Mouse (Mus musculus): ENCODE results near the gene Cacnb2. TPM values are rescaled to one million over a fixed set of nuclear protein-coding genes. Genes with fewer than 3 reads are reported as not detected.

Gene Cacnb2
- total RNA-seq, 1 experiment = 0.54 TPM

- no peak for DNase-seq (ENCODE audit: low read depth, low spot score)
- no peak overlapping the region for H3K9ac ChIP-seq (ENCODE audit: insufficient read depth, low read depth, low read length, poor library complexity, severe bottlenecking)
- H3K4me1 ChIP-seq (ENCODE audit: control insufficient read depth in 2 of 2, insufficient read depth in 2 of 2, low read length in 2 of 2, poor library complexity in 1 of 2) = no peaks in the 10 kb centered on the region
- H3K4me3 ChIP-seq (ENCODE audit: insufficient read depth in 1 of 2, low read depth in 1 of 2, low read length in 2 of 2, poor library complexity in 1 of 2, severe bottlenecking in 1 of 2) = no peak overlapping the region
- in situ Hi-C loops (cut with MboI; ENCODE audit: low sequenced_read_pairs in 2 of 2, unreplicated experiment in 2 of 2) = no loop called here
- TF ChIP-seq ZNF384 (IDR thresholded peaks at IDR 0.05; ENCODE audit: low read depth, low read length) = no peak
- TF ChIP-seq HCFC1 (IDR thresholded peaks at IDR 0.05; ENCODE audit: borderline replicate concordance, insufficient read depth, low read length) = no peak
- no peak for TF ChIP-seq MAFK (IDR thresholded peaks at IDR 0.05; ENCODE audit: insufficient read depth, low read depth, low read length)
- no peak for TF ChIP-seq ZC3H11A (IDR thresholded peaks at IDR 0.05; ENCODE audit: borderline replicate concordance, low read depth, low read length)
- TF ChIP-seq CHD2 (IDR thresholded peaks at IDR 0.05; ENCODE audit: low read depth, low read length) = no peak
- no peaks in the 10 kb centered on the region for H3K36me3 ChIP-seq (ENCODE audit: control insufficient read depth, insufficient read depth, low read length, poor library complexity, severe bottlenecking)
- no peak overlapping the region for H3K27ac ChIP-seq (ENCODE audit: insufficient read depth, low read depth, low read length, poor library complexity, severe bottlenecking)
- no peaks in the 10 kb centered on the region for H3K9me3 ChIP-seq (ENCODE audit: control insufficient read depth, insufficient read depth, low read depth, low read length)
Observed at GRCm38 (mm10) chr2:14943691-14944357, 340.9 kb downstream of the Cacnb2 start.

- in situ Hi-C loops (cut with MboI; ENCODE audit: low sequenced_read_pairs in 2 of 2, unreplicated experiment in 2 of 2) = no loop called here
- Histone ChIP-seq H3K9ac (ENCODE audit: insufficient read depth, low read depth, low read length, poor library complexity, severe bottlenecking) (no peak overlapping the region), H3K9me3 (ENCODE audit: control insufficient read depth, insufficient read depth, low read depth, low read length) (no peaks in the 10 kb centered on the region), H3K4me3 (ENCODE audit: insufficient read depth in 1 of 2, low read depth in 1 of 2, low read length in 2 of 2, poor library complexity in 1 of 2, severe bottlenecking in 1 of 2) (no peak overlapping the region), H3K36me3 (ENCODE audit: control insufficient read depth, insufficient read depth, low read length, poor library complexity, severe bottlenecking) (no peaks in the 10 kb centered on the region), H3K4me1 (ENCODE audit: control insufficient read depth in 2 of 2, insufficient read depth in 2 of 2, low read length in 2 of 2, poor library complexity in 1 of 2) (no peaks in the 10 kb centered on the region), H3K27ac (ENCODE audit: insufficient read depth, low read depth, low read length, poor library complexity, severe bottlenecking) (no peak overlapping the region)
- no peak for DNase-seq (ENCODE audit: low read depth, low spot score)
- no peak for TF ChIP-seq MAFK (IDR thresholded peaks at IDR 0.05; ENCODE audit: insufficient read depth, low read depth, low read length)
- no peak for TF ChIP-seq ZNF384 (IDR thresholded peaks at IDR 0.05; ENCODE audit: low read depth, low read length)
- no peak for TF ChIP-seq HCFC1 (IDR thresholded peaks at IDR 0.05; ENCODE audit: borderline replicate concordance, insufficient read depth, low read length)
- no peak for TF ChIP-seq CHD2 (IDR thresholded peaks at IDR 0.05; ENCODE audit: low read depth, low read length)
- no peak for TF ChIP-seq ZC3H11A (IDR thresholded peaks at IDR 0.05; ENCODE audit: borderline replicate concordance, low read depth, low read length)
Observed at GRCm38 (mm10) chr2:14953090-14953489, 350.2 kb downstream of the Cacnb2 start.

- Histone ChIP-seq H3K4me3 (ENCODE audit: insufficient read depth in 1 of 2, low read depth in 1 of 2, low read length in 2 of 2, poor library complexity in 1 of 2, severe bottlenecking in 1 of 2) (no peak overlapping the region), H3K36me3 (ENCODE audit: control insufficient read depth, insufficient read depth, low read length, poor library complexity, severe bottlenecking) (no peaks in the 10 kb centered on the region), H3K9ac (ENCODE audit: insufficient read depth, low read depth, low read length, poor library complexity, severe bottlenecking) (no peak overlapping the region), H3K4me1 (ENCODE audit: control insufficient read depth in 2 of 2, insufficient read depth in 2 of 2, low read length in 2 of 2, poor library complexity in 1 of 2) (no peaks in the 10 kb centered on the region), H3K27ac (ENCODE audit: insufficient read depth, low read depth, low read length, poor library complexity, severe bottlenecking) (no peak overlapping the region), H3K9me3 (ENCODE audit: control insufficient read depth, insufficient read depth, low read depth, low read length) (no peaks in the 10 kb centered on the region)
- TF ChIP-seq CHD2 (IDR thresholded peaks at IDR 0.05; ENCODE audit: low read depth, low read length) (no peak), HCFC1 (IDR thresholded peaks at IDR 0.05; ENCODE audit: borderline replicate concordance, insufficient read depth, low read length) (no peak), MAFK (IDR thresholded peaks at IDR 0.05; ENCODE audit: insufficient read depth, low read depth, low read length) (no peak), ZC3H11A (IDR thresholded peaks at IDR 0.05; ENCODE audit: borderline replicate concordance, low read depth, low read length) (no peak), ZNF384 (IDR thresholded peaks at IDR 0.05; ENCODE audit: low read depth, low read length) (no peak)
- DNase-seq (ENCODE audit: low read depth, low spot score) = no peak
- in situ Hi-C loops (cut with MboI; ENCODE audit: low sequenced_read_pairs in 2 of 2, unreplicated experiment in 2 of 2) = no loop called here
Observed at GRCm38 (mm10) chr2:14960963-14961488, 358.1 kb downstream of the Cacnb2 start.

- in situ Hi-C loops (cut with MboI; ENCODE audit: low sequenced_read_pairs in 2 of 2, unreplicated experiment in 2 of 2) = no loop called here
- H3K4me1 ChIP-seq (ENCODE audit: control insufficient read depth in 2 of 2, insufficient read depth in 2 of 2, low read length in 2 of 2, poor library complexity in 1 of 2) = no peaks in the 10 kb centered on the region
- H3K9me3 ChIP-seq (ENCODE audit: control insufficient read depth, insufficient read depth, low read depth, low read length) = no peaks in the 10 kb centered on the region
- TF ChIP-seq ZC3H11A (IDR thresholded peaks at IDR 0.05; ENCODE audit: borderline replicate concordance, low read depth, low read length) (no peak), HCFC1 (IDR thresholded peaks at IDR 0.05; ENCODE audit: borderline replicate concordance, insufficient read depth, low read length) (no peak), MAFK (IDR thresholded peaks at IDR 0.05; ENCODE audit: insufficient read depth, low read depth, low read length) (no peak), ZNF384 (IDR thresholded peaks at IDR 0.05; ENCODE audit: low read depth, low read length) (no peak), CHD2 (IDR thresholded peaks at IDR 0.05; ENCODE audit: low read depth, low read length) (no peak)
- H3K9ac ChIP-seq (ENCODE audit: insufficient read depth, low read depth, low read length, poor library complexity, severe bottlenecking) = no peak overlapping the region
- H3K4me3 ChIP-seq (ENCODE audit: insufficient read depth in 1 of 2, low read depth in 1 of 2, low read length in 2 of 2, poor library complexity in 1 of 2, severe bottlenecking in 1 of 2) = no peak overlapping the region
- no peaks in the 10 kb centered on the region for H3K36me3 ChIP-seq (ENCODE audit: control insufficient read depth, insufficient read depth, low read length, poor library complexity, severe bottlenecking)
- H3K27ac ChIP-seq (ENCODE audit: insufficient read depth, low read depth, low read length, poor library complexity, severe bottlenecking) = no peak overlapping the region
- DNase-seq (ENCODE audit: low read depth, low spot score) = no peak
Observed at GRCm38 (mm10) chr2:14961493-14961892, 358.6 kb downstream of the Cacnb2 start.

Measured in ES-E14 (cell line).